Mouse (Mus musculus): ENCODE measurements around the gene 3110070M22Rik.
"Not testable (repeated sequence)": the region's sequence is repeated elsewhere in the genome, so short reads cannot be mapped to it uniquely, and the experiment has no call there.

The 3110070M22Rik gene

GRCm38 (mm10) chr13:119487880-119488580 is at the start of gene 3110070M22Rik, which contains the start of gene Tmem267:
Gene 3110070M22Rik, minus strand, starts transcription at chr13:119488383.
Gene Tmem267, plus strand, starts transcription at chr13:119488039.
- peak; percentile 54 for DNase-seq (ENCODE audit: low read depth, low spot score)

- not testable (repeated sequence) for DNase-seq (ENCODE audit: low read depth, low spot score)
Observed at GRCm38 (mm10) chr13:119494938-119495337, 6.8 kb upstream of the 3110070M22Rik start.

- DNase-seq (ENCODE audit: low read depth, low spot score): not testable (repeated sequence)
Observed at GRCm38 (mm10) chr13:119492083-119492482, 3.9 kb upstream of the 3110070M22Rik start.

- DNase-seq (ENCODE audit: low read depth, low spot score): no peak
Observed at GRCm38 (mm10) chr13:119487354-119487753, 829 bp downstream of the 3110070M22Rik start.

GRCm38 (mm10) chr13:119477789-119478188 is 10.4 kb downstream of the 3110070M22Rik start:
- no peak for DNase-seq (ENCODE audit: low read depth, low spot score)

GRCm38 (mm10) chr13:119476631-119477030 is 11.6 kb downstream of the 3110070M22Rik start:
- DNase-seq (ENCODE audit: low read depth, low spot score): no peak

- DNase-seq (ENCODE audit: low read depth, low spot score): peak; percentile 71
Observed at GRCm38 (mm10) chr13:119462596-119463560, 25.3 kb downstream of the 3110070M22Rik start, which contains the start of gene 4833420G17Rik. Gene 4833420G17Rik, plus strand, starts transcription at chr13:119462768.

GRCm38 (mm10) chr13:119461900-119462595 is 26.1 kb downstream of the 3110070M22Rik start:
- no peak for DNase-seq (ENCODE audit: low read depth, low spot score)

- DNase-seq (ENCODE audit: low read depth, low spot score): no peak
Observed at GRCm38 (mm10) chr13:119456342-119456741, 31.8 kb downstream of the 3110070M22Rik start.

- DNase-seq (ENCODE audit: low read depth, low spot score): no peak
Observed at GRCm38 (mm10) chr13:119455082-119455481, 33.1 kb downstream of the 3110070M22Rik start.

GRCm38 (mm10) chr13:119453563-119453962 is 34.6 kb downstream of the 3110070M22Rik start:
- no peak for DNase-seq (ENCODE audit: low read depth, low spot score)

GRCm38 (mm10) chr13:119442244-119442643 is 45.9 kb downstream of the 3110070M22Rik start:
- no peak for DNase-seq (ENCODE audit: low read depth, low spot score)
